Mouse (Mus musculus) bone marrow macrophage, adult 2 months (primary cell): ENCODE measurements around the gene BC003965.

ENCODE experiments used
- CTCF ChIP-seq: IDR thresholded peaks from 2 replicates; pipeline ENCODE4 v1.5.1; 2012; ENCODE audit warnings: low read depth, mild to moderate bottlenecking, low read length, moderate library complexity
- POLR2A ChIP-seq: IDR thresholded peaks from 2 replicates; pipeline ENCODE4 v1.6.1; 2012; ENCODE audit warnings: mild to moderate bottlenecking, low read depth, low read length, borderline replicate concordance

- TF ChIP-seq CTCF (no peak), POLR2A (no peak)
Observed at GRCm38 (mm10) chr17:25210680-25211466, 26.5 kb downstream of the BC003965 start.
